Mouse (Mus musculus) bone marrow macrophage, adult 2 months (primary cell): ENCODE results near the gene Adamts17.

ENCODE experiments used
- CTCF ChIP-seq: IDR thresholded peaks from 2 replicates; pipeline ENCODE4 v1.5.1; 2012; ENCODE audit warnings: low read depth, mild to moderate bottlenecking, low read length, moderate library complexity
- POLR2A ChIP-seq: IDR thresholded peaks from 2 replicates; pipeline ENCODE4 v1.6.1; 2012; ENCODE audit warnings: mild to moderate bottlenecking, low read depth, low read length, borderline replicate concordance

- TF ChIP-seq CTCF (no peak), POLR2A (no peak)
Observed at GRCm38 (mm10) chr7:66905941-66906340, 66.4 kb downstream of the Adamts17 start.
